Mouse (Mus musculus): Measurements from ENCODE around the gene Epb41.

GRCm38 (mm10) chr4:132048995-132049404, 26.1 kb downstream of the Epb41 start:
- peak; percentile 29; the same call in 1 of the 2 replicates for TF ChIP-seq POLR2A (IDR thresholded peaks at IDR 0.05; ENCODE audit: insufficient read depth, low read depth, low read length)
- no peak for TF ChIP-seq CTCF (IDR thresholded peaks at IDR 0.05)

Data from heart, adult 2 months (tissue).